Mouse (Mus musculus) midbrain, embryonic 13.5 days (tissue): ENCODE data around the gene Kcnmb4. TPM values are rescaled to one million over a fixed set of nuclear protein-coding genes. Genes with fewer than 3 reads are reported as not detected.

Experiments used
- ATAC-seq: fragments of 200-750 bp; cut with Nextera tagmentation; 2 replicates; pipeline ENCODE4 v1.8.0; 2017; ENCODE audit warnings: mild to moderate bottlenecking, moderate TSS enrichment, moderate library complexity
- H3K27ac ChIP-seq: fragments of 300-500 bp; sonication (generic); 2 replicates; pipeline ENCODE4 v1.5.1; 2015; ENCODE audit warnings: inconsistent platforms, mild to moderate bottlenecking, moderate library complexity
- H3K27me3 ChIP-seq: fragments of 300-500 bp; sonication (generic); 2 replicates; pipeline ENCODE4 v1.6.1; 2015; ENCODE audit warnings: mild to moderate bottlenecking, inconsistent platforms
- H3K36me3 ChIP-seq: fragments of 300-500 bp; sonication (generic); 2 replicates; pipeline ENCODE4 v1.6.1; 2015; ENCODE audit warnings: mild to moderate bottlenecking, inconsistent platforms
- H3K4me1 ChIP-seq: fragments of 300-500 bp; sonication (generic); replicated peaks from 2 replicates; pipeline ENCODE4 v1.6.1; 2015; ENCODE audit warnings: inconsistent platforms
- H3K4me2 ChIP-seq: fragments of 300-500 bp; sonication (generic); replicated peaks from 2 replicates; pipeline ENCODE4 v1.6.1; 2015; ENCODE audit warnings: moderate library complexity, mild to moderate bottlenecking, inconsistent platforms
- H3K4me3 ChIP-seq: fragments of 300-500 bp; sonication (generic); replicated peaks from 2 replicates; pipeline ENCODE4 v1.5.1; 2015; ENCODE audit warnings: mild to moderate bottlenecking, inconsistent platforms
- H3K9ac ChIP-seq: fragments of 300-500 bp; sonication (generic); replicated peaks from 2 replicates; pipeline ENCODE4 v1.6.1; 2015; ENCODE audit warnings: mild to moderate bottlenecking, inconsistent platforms
- H3K9me3 ChIP-seq: fragments of 300-500 bp; sonication (generic); 2 replicates; pipeline ENCODE4 v1.6.1; 2016; ENCODE audit warnings: mild to moderate bottlenecking, inconsistent platforms
- WGBS: fragments of 180-500 bp; shearing (Covaris S2); methylation state at CpG from one replicate; pipeline ENCODE4 v1.1.7; 2015; 5-methylcytosine and 5-hydroxymethylcytosine counted together
- polyA plus RNA-seq: library from polyadenylated mRNA; unstranded; fragments of >200 nt; fragmentation: Nextera tagmentation; extraction: Ambion mirVana; gene quantifications from 2 replicates; pipeline ENCODE4 v1.2.1, GENCODE M21; 2015

Gene Kcnmb4
- polyA plus RNA-seq, 1 experiment from 2014 or later = 12.9 TPM

DNA sequence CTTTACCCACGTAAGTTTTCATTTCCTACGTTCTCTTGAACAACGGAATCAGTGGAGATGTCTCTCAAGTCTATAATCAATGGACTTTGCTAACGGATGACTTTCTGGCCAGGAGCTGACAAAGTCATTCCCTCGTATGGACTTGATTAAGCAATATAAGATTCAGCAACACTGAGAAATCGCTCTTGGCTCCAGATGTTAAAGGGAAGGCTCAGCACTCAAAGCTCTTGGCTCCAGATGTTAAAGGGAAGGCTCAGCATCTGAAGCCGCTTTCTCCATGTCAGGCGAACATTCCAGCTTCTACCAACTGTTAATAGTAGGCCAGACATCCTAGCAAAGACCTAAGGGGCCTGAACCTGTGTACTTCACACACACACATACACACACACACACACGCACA lies 26.5 kb downstream of the Kcnmb4 start:
- H3K9ac ChIP-seq = no peak overlapping the region
- no peak overlapping the region for H3K4me3 ChIP-seq
- peaks cover 10% of the 10 kb centered on the region; the same call in 1 of the 2 replicates for H3K36me3 ChIP-seq
- no peaks in the 10 kb centered on the region for H3K4me1 ChIP-seq
- no peak overlapping the region for H3K4me2 ChIP-seq
- WGBS = 89% methylated on average over 9 of the region's 9 CpGs
- H3K27me3 ChIP-seq = no peaks in the 10 kb centered on the region
- H3K27ac ChIP-seq = no peak overlapping the region
- no peaks in the 10 kb centered on the region for H3K9me3 ChIP-seq
- no peak for ATAC-seq

DNA sequence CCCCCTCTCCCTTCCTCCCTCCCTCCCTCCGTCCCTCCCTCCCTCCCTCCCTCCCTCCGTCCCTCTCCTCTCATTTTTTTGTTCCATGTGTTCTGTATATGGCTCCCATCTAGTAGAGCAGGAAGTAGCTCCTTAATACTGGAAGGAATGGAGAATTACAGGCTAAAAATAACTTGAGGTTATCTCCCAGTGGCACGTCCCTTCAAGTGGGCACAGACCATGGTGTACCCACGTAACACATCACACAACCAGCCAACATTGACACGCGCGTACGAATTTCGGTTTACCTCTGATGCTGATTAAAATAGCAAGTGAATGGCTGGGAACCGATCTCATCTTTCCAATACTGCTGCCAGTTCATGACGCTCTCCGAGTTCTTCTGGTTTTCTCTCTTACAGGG lies 27.6 kb downstream of the Kcnmb4 start:
- Histone ChIP-seq H3K4me3 (no peak overlapping the region), H3K9me3 (no peaks in the 10 kb centered on the region), H3K9ac (no peak overlapping the region), H3K4me2 (no peak overlapping the region), H3K27ac (no peak overlapping the region), H3K4me1 (no peaks in the 10 kb centered on the region), H3K36me3 (peaks cover 10% of the 10 kb centered on the region; the same call in 1 of the 2 replicates), H3K27me3 (no peaks in the 10 kb centered on the region)
- ATAC-seq = no peak
- 97% methylated on average over 10 of the region's 12 CpGs for WGBS

DNA sequence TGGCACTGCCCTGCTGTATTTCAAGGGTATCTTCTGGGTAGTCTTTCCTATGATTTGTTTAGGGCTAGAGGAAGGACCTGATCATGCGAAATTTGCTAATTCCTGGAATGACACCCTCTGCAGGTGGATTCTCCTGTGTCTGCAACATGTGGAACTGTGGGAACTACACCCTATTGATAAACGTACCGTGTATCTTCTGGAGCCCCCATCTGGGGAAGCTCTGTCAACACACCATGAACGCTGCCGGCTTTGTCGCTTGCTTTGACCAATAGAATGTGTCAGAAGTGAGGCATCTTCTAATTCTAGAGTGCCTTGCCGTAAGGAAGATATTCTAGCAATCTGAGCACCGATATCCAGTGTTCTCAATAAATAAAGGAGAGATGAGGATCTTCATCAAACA lies 28.9 kb downstream of the Kcnmb4 start:
- Histone ChIP-seq H3K4me3 (no peak overlapping the region), H3K9ac (no peak overlapping the region), H3K9me3 (no peaks in the 10 kb centered on the region), H3K36me3 (peaks cover 10% of the 10 kb centered on the region; the same call in 1 of the 2 replicates), H3K27ac (no peak overlapping the region), H3K4me2 (no peak overlapping the region), H3K4me1 (no peaks in the 10 kb centered on the region), H3K27me3 (no peaks in the 10 kb centered on the region)
- 97% methylated on average over 8 of the region's 8 CpGs for WGBS
- no peak for ATAC-seq

DNA sequence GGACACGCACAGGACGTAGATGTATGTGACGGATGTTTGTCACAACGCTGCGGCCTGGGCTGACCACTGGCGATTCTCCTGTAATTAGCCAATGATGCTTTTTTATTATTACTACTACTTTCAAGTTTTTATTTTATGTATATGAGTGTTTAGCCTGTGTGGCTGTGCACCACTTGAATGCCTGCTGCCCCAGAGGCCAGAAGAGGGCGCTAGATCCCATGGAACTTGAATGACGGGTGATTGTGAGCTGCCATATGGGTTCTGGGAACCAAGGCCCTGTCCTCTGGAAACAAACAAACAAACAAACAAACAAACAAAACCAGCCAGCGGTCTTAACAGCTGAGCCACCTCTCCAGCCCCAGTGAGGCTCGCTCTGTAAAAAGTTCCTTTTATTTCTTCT lies 29.3 kb downstream of the Kcnmb4 start:
- Histone ChIP-seq H3K4me1 (no peaks in the 10 kb centered on the region), H3K27me3 (no peaks in the 10 kb centered on the region), H3K9me3 (no peaks in the 10 kb centered on the region), H3K4me2 (no peak overlapping the region), H3K9ac (no peak overlapping the region), H3K27ac (no peak overlapping the region), H3K4me3 (no peak overlapping the region), H3K36me3 (peaks cover 10% of the 10 kb centered on the region; the same call in 1 of the 2 replicates)
- ATAC-seq = no peak
- WGBS = 93% methylated on average over 10 of the region's 10 CpGs

DNA sequence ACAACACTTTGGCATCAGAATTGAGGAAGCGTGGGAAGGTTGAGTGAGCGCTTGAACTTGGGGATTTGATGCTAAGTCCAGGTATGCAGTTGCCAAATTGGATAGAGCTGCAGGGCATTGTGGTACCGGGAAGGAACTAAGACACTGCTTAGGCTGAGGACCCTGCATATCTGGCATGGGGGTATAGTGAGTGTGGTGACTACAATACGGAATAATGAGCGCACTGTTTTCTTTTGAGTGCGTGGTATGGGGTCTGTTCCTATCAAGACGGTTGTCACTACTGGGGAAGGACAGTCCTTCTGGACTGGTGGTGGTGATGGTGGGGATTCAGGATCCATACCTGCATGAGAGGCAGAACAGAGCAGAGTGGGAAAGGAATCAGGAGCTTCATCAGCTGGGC lies 32.7 kb downstream of the Kcnmb4 start:
- no peak for ATAC-seq
- H3K9me3 ChIP-seq = no peaks in the 10 kb centered on the region
- no peak overlapping the region for H3K27ac ChIP-seq
- H3K36me3 ChIP-seq = peaks cover 19% of the 10 kb centered on the region; the same call in 1 of the 2 replicates
- H3K4me2 ChIP-seq = no peak overlapping the region
- 94% methylated on average over 7 of the region's 7 CpGs for WGBS
- H3K9ac ChIP-seq = no peak overlapping the region
- no peak overlapping the region for H3K4me3 ChIP-seq
- H3K4me1 ChIP-seq = no peaks in the 10 kb centered on the region
- H3K27me3 ChIP-seq = no peaks in the 10 kb centered on the region

DNA sequence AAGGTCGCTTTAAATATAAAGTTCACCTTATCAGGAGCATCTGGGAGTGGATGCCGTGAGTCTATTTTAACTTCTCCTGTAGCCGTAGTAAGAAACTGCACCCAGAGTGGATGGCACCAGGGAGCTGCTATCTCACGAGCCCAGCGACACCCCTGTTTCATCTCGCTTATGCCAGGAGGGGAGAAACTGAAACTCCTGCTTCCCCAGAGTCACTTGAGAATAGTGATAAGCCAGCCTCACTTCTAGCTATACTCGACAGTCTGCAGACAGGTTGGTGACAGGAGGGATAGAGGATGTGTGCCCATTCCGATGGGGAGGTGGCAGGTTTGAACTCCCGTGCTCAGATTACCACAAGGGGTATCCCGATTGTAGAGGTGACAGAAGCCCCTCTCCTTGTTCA lies 33.6 kb downstream of the Kcnmb4 start:
- Histone ChIP-seq H3K36me3 (peaks cover 18% of the 10 kb centered on the region; the same call in 1 of the 2 replicates), H3K4me1 (no peaks in the 10 kb centered on the region), H3K9me3 (no peaks in the 10 kb centered on the region), H3K27ac (no peak overlapping the region), H3K4me3 (no peak overlapping the region), H3K4me2 (no peak overlapping the region), H3K27me3 (no peaks in the 10 kb centered on the region), H3K9ac (no peak overlapping the region)
- no peak for ATAC-seq
- 92% methylated on average over 10 of the region's 10 CpGs for WGBS

DNA sequence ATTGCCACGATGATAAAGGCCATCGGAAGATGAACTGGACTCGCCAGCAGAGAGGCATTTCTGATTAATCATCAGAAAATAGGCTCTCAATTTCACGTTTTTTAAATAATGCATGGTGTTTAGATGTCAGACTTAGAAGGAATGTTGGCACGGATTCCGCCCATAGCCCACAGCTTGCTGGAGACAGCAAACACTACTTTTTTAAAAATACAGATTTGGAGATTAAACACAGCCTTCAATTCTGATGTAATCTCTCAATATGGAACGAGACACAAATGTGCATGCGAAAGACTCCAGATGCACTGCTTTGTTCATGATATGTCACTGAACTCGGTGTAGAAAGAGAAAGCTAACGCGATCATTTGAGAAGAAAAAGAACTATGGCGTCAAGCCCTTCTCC lies 38.2 kb downstream of the Kcnmb4 start:
- H3K9ac ChIP-seq = no peak overlapping the region
- H3K36me3 ChIP-seq = peaks cover 8% of the 10 kb centered on the region; the same call in 1 of the 2 replicates
- no peak overlapping the region for H3K4me2 ChIP-seq
- no peaks in the 10 kb centered on the region for H3K9me3 ChIP-seq
- no peaks in the 10 kb centered on the region for H3K27me3 ChIP-seq
- H3K27ac ChIP-seq = no peak overlapping the region
- H3K4me3 ChIP-seq = no peak overlapping the region
- WGBS = 86% methylated on average over 12 of the region's 12 CpGs
- H3K4me1 ChIP-seq = no peaks in the 10 kb centered on the region
- no peak for ATAC-seq

DNA sequence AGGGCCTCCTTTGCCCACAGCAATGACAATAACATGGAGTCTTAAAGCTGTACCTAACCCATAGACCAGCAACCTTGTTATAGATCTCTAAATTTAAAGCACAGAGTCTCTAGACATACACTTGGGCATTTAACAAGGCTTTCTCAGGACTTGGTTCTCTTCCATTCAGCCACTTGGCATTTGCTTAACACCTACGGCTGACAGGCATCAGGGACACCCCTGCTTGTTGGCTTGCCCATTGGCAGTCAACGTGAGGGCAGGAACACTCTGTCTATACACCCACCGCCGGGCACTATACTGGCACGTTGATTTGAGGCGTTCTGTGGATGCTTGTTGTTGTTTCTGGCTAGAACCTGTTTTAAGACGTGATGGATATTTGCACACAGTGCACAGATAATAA lies 41.3 kb downstream of the Kcnmb4 start:
- Histone ChIP-seq H3K27ac (no peak overlapping the region), H3K9ac (no peak overlapping the region), H3K36me3 (peaks cover 10% of the 10 kb centered on the region), H3K27me3 (no peaks in the 10 kb centered on the region), H3K9me3 (no peaks in the 10 kb centered on the region), H3K4me3 (no peak overlapping the region), H3K4me1 (no peaks in the 10 kb centered on the region), H3K4me2 (no peak overlapping the region)
- WGBS = 89% methylated on average over 7 of the region's 7 CpGs
- ATAC-seq = no peak

DNA sequence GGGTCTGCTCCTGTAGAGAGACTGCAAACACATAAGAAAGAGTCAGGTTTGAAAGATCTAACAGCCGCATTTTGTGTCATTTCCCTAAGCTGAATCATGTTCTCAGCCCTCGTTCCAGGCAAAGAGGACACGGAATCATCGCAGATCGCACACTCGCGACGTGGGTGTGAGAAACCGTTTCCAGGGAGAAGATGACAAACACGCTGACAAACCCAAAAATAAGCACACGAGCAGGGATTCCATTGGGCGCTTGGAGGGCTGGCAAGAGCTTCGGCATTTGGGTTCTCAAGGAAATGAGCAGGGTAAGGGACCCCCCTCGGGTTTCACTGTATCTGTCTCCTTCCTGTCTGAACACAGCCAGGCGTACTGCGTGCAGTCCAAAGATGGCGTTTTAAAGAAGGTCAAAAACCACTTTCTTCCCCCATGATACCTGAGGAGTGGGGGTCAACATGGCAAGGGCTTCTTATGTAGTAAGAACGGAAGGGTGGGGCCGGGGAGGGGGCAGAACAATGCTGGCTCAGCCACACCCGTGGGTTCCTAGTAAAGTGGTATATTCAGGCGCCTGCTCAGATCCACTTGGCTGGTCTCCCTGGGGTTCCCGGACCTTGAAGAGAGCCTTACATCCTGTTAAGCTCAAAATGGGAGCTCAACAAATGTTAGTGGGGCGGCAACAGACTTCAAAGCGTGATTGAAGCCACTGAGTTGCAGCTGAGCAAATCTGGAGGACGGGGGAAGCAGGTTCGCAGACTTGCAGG lies 45.5 kb downstream of the Kcnmb4 start:
- H3K4me1 ChIP-seq = no peaks in the 10 kb centered on the region
- H3K9ac ChIP-seq = no peak overlapping the region
- H3K9me3 ChIP-seq = no peaks in the 10 kb centered on the region
- no peak overlapping the region for H3K27ac ChIP-seq
- 93% methylated on average over 26 of the region's 26 CpGs for WGBS
- peaks cover 13% of the 10 kb centered on the region for H3K36me3 ChIP-seq
- no peak overlapping the region for H3K4me2 ChIP-seq
- ATAC-seq = no peak
- no peaks in the 10 kb centered on the region for H3K27me3 ChIP-seq
- no peak overlapping the region for H3K4me3 ChIP-seq

DNA sequence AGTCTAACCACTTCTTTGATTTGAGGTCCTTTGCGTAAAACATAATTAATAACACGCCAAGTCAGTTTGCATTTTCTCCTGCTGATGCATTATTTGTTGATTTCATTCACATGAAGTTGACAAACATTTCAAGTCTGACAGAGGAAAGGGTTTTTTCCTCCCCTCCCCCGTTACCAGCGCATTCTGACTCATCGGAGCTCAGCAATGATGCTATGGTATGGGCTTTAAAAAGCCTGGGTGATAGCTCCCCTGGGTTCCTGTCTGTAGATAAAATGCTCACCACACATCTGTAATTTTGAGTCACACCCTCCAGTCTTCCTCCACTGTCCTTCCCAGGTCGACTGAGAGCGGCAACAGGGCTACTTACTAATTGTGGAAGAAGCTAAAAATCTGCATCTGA lies 47.5 kb downstream of the Kcnmb4 start:
- Histone ChIP-seq H3K27me3 (no peaks in the 10 kb centered on the region), H3K36me3 (peaks cover 13% of the 10 kb centered on the region), H3K4me2 (no peak overlapping the region), H3K27ac (no peak overlapping the region), H3K4me1 (no peaks in the 10 kb centered on the region), H3K4me3 (no peak overlapping the region), H3K9ac (no peak overlapping the region), H3K9me3 (no peaks in the 10 kb centered on the region)
- WGBS = 89% methylated on average over 7 of the region's 7 CpGs
- no peak for ATAC-seq

DNA sequence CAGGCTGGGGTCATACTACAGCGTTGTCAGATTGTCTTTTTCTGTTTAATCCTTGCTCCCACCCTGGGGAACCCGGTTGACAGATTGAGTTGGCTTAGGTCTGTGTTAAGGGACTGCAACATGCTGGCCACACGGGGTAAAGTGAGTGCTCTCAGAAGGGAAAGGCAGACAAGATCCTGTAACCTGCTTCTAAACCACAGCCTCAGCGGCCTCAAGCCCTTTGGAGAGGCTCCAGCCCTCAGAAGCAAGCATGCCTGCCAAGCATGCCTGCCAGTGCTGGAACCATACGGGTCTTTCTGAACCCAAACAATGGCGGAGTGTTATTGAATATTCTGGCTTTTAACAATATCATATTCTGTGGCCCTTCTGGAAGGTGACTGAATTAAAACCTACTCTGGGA lies 48.8 kb downstream of the Kcnmb4 start:
- H3K27me3 ChIP-seq = no peaks in the 10 kb centered on the region
- no peak overlapping the region for H3K27ac ChIP-seq
- ATAC-seq = no peak
- H3K4me1 ChIP-seq = no peaks in the 10 kb centered on the region
- no peak overlapping the region for H3K9ac ChIP-seq
- no peaks in the 10 kb centered on the region for H3K9me3 ChIP-seq
- 88% methylated on average over 6 of the region's 6 CpGs for WGBS
- no peak overlapping the region for H3K4me3 ChIP-seq
- H3K36me3 ChIP-seq = peaks cover 13% of the 10 kb centered on the region
- no peak overlapping the region for H3K4me2 ChIP-seq

DNA sequence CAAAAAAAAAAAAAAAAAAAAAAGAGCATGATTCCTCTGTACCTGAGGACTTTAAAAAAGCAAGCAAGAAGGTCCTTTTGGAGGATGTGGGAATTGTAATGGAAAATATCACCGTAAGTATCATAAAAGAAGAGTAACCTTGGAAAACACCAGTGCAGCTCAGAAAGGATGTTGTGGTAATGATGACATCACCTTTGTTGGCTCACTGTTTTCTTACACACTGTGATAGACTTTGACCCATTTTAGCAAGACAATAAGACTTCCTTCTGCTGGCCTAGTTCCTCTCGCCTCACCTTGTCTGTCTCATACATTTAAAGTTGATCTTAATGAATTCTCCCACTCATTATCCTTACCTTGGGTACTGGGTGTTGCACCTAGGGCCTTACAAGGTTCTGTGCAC lies 51.1 kb downstream of the Kcnmb4 start:
- no peak overlapping the region for H3K9ac ChIP-seq
- no peaks in the 10 kb centered on the region for H3K9me3 ChIP-seq
- no peaks in the 10 kb centered on the region for H3K27me3 ChIP-seq
- H3K36me3 ChIP-seq = peaks cover 3% of the 10 kb centered on the region
- 93% methylated on average over 2 of the region's 2 CpGs for WGBS
- no peak overlapping the region for H3K27ac ChIP-seq
- H3K4me3 ChIP-seq = no peak overlapping the region
- H3K4me2 ChIP-seq = no peak overlapping the region
- no peaks in the 10 kb centered on the region for H3K4me1 ChIP-seq
- ATAC-seq = no peak

DNA sequence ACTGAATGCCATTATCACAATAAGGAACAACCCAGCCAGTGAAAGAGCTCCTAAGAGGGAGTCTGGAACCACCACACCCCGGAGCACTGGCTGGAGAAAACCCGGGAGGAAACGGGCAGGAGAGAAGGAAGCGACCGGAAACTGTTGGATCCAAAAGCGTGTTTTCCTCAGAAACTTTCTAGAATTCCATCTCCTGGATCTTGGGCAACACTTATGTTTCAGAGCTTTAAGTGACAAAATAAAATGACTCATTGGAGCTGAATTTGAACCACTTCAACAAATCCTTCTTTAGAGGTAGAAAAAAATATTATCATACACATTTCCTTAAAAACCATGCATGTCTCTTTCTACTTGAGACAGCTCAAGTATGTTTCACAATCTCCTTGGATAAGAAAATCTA lies 52.7 kb downstream of the Kcnmb4 start:
- Histone ChIP-seq H3K9ac (no peak overlapping the region), H3K27ac (no peak overlapping the region), H3K36me3 (no peaks in the 10 kb centered on the region; the same call in 1 of the 2 replicates), H3K9me3 (no peaks in the 10 kb centered on the region), H3K4me3 (no peak overlapping the region), H3K4me2 (no peak overlapping the region), H3K27me3 (no peaks in the 10 kb centered on the region), H3K4me1 (peaks cover 8% of the 10 kb centered on the region; the same call in 1 of the 2 replicates)
- no peak for ATAC-seq
- WGBS = 71% methylated on average over 6 of the region's 6 CpGs
